Mouse (Mus musculus) lung, postnatal 0 days (tissue): Measurements from ENCODE around the gene 1700012A03Rik.

Source experiments
- CTCF ChIP-seq: IDR thresholded peaks from 2 replicates; pipeline ENCODE4 v1.5.1; 2016; ENCODE audit warnings: antibody characterized with exemption, mild to moderate bottlenecking
- EP300 ChIP-seq: IDR thresholded peaks from 2 replicates; pipeline ENCODE4 v1.6.1; 2016; ENCODE audit warnings: antibody characterized with exemption, mild to moderate bottlenecking, control low read depth

GRCm38 (mm10) chr6:32058571-32058970, 8.5 kb downstream of the 1700012A03Rik start:
- TF ChIP-seq CTCF, result no peak
- TF ChIP-seq EP300, result no peak
